Mouse (Mus musculus): ENCODE results near the gene Qrich1.

Gene Qrich1

DNA sequence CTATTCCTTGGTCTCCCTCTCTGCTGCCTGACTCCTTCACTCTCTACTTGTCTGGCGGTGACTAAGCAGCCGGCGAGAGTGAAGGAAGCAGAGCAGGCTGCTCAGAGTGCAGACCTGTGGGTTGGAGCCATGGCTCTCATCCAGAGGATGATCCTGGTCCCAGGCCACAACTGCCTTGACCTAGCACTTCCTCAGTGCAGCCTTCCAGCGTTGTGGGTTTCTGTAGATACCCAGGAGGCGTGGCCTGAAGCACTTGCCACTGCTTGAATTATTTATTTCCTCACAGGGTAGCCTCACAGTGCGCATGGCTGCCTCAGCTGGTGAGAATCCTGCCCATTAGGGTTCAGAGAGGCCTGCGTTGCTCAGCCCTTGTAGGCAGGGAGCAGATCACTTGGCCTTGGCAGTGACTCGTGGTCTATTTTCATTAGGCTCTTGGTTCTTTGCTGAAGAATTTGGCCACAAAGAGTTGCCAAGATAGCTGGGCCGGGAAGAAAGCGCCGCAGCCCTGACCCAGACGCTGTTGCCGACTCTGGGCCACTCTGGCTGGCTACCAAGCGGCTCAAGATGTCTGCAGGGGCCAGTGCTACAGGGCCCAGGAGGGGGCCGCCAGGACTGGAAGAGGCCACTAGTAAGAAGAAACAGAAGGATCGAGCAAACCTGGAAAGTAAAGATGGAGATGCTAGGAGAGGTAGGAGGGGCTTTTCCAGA lies 24.4 kb upstream of the Qrich1 start:
- 64% methylated on average over 16 of the region's 16 CpGs for WGBS

DNA sequence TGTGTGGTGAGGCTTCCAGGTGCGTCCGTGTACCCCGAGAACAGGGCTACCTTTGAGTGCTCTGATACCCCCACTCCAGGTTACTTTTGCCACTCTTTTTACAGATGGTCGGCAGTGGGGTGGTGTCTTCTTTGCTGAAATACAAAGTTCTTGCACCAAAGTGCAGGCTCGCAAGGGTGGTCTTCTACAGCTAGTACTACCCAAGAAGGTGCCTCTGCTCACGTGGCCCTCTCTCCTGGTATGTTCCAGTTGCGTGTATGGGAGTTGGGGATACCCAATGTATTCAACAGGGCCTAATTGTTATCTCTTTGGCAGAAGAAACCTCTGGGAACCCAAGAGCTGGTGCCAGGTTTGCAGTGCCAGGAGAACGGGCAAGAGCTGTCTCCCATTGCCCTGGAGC lies 23.4 kb upstream of the Qrich1 start:
- 90% methylated on average over 8 of the region's 8 CpGs for WGBS

DNA sequence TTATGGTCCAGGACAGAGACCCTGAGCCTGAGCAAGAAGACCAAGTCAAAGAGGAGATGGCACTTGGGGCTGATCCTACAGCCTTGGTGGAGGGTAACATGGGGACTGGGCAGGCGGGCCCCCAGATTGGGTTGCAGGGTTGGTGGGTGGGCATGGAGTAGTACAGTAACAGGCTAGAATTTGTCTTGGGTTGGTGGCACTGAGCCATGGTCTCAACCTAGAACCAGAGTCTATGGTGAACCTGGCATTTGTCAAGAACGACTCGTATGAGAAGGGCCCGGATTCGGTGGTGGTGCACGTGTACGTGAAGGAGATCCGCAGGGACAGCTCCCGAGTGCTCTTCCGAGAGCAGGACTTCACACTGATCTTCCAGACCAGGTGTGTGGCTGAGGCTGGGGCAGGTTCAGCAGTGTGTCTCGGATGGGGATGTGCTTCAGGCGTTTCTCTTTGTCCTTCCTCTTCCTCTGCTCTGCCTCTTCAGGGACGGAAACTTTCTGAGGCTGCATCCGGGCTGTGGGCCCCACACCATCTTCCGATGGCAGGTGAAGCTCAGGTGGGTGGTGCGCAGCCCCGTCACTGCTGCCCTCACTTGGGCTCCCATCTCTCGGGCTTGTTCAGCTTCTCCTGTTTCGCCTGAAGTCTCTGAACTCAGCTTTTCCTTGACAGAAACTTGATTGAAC lies 22.3 kb upstream of the Qrich1 start:
- 94% methylated on average over 19 of the region's 19 CpGs for WGBS

DNA sequence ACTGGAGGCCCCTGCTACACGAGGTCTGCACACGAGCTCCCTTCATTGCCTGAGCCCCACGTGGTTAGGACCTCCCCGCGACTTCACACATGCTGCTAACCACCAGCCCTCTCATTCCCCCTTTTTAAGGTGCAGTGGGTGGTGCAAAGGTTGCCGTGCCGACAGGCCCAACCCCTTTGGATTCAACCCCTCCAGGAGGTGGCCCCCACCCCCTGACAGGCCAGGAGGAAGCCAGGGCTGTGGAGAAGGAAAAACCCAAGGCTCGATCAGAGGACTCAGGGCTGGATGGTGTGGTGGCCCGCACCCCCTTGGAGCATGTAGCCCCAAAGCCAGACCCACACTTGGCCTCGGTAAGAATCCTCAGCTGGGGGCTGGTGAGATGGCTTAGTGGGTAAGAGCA lies 21.7 kb upstream of the Qrich1 start:
- 78% methylated on average over 10 of the region's 10 CpGs for WGBS

DNA sequence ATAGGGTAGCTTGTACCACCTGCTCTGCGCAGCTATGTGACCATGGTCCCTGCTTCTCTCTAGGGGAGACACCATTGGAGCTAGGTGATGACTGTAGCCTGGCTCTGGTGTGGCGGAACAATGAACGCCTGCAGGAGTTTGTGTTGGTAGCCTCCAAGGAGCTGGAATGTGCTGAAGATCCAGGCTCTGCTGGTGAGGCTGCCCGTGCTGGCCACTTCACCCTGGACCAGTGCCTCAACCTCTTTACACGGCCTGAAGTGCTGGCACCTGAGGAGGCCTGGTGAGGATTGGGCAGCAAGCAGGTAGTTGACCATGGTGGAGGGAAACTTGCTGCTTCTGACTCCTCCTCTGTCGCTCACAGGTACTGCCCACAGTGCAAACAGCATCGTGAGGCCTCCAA lies 17.4 kb upstream of the Qrich1 start:
- WGBS: 94% methylated on average over 7 of the region's 7 CpGs

DNA sequence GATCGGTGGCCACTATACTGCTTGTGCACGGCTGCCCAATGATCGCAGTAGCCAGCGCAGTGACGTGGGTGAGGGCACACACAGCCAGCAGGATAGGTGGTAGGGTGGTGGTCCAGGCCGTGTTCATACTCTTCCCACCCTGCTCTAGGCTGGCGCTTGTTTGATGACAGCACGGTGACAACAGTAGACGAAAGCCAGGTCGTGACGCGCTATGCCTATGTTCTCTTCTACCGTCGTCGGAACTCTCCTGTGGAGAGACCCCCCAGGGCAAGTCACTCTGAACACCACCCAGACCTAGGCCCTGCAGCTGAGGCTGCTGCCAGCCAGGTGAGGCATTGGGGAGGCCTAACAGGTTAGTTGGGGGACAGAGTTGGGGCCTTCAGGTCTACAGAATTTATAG lies 16.7 kb upstream of the Qrich1 start:
- WGBS: 95% methylated on average over 15 of the region's 15 CpGs

DNA sequence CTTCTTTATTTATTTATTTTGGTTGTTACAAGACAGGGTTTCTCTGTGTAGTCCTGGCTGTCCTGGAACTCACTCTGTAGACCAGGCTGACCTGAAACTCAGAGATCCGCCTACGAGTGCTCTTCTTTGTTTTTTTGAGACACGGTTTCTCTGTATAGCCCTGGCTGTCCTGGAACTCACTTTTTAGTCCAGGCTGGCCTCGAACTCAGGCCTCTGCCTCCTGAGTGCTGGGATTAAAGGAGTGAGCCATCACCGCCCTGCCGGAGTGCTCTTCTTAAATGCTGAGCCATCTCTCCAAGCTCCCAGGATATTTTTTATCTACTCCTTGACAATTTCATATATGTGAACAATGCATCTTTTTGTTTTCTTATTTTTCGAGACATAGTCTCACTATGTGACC lies 9.7 kb upstream of the Qrich1 start:
- 91% methylated on average over 7 of the region's 7 CpGs for WGBS

DNA sequence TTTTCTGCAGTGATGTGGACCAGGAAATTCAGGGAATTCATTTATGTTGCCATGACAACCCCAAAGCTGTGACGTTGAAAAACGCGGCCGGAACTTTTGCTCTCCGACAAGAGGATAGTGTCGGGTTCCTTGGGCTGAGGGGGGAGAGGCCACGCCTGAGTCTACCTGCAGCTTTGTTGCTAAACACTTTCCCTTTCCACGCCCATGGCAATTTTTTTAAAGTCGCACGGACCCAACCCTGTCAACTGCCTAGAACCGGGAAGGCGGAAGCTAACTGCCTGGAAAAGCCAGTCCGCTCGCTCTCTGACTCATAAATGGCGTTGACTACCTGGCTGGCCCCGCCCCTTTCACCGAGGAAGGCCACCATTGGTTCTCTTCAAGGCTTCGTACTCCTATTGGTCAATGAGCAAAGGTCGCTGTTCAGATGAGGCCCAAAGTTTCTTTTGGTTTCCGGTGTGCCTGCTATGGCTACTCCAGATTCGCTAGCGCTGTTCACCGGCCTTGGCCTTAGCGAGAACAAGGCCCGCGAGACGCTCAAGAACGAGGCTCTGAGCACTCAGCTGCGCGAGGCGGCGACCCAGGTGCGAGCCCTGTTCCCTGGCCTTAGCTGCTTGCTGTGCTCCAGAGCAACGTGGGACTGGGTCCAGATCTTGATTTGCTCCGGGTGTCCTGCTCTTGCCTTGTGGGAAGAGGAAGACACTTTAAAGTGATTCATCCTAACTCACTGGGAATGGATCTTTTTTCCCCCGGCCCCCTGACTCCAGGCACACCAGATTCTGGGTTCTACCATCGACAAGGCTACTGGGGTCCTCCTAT lies 8.8 kb upstream of the Qrich1 start, which contains the start of gene Qars:
TSS of gene Qars (plus strand) at position 88 of the 816 bp plus-strand sequence.
- under 1% methylated on average over 37 of the region's 37 CpGs for WGBS

DNA sequence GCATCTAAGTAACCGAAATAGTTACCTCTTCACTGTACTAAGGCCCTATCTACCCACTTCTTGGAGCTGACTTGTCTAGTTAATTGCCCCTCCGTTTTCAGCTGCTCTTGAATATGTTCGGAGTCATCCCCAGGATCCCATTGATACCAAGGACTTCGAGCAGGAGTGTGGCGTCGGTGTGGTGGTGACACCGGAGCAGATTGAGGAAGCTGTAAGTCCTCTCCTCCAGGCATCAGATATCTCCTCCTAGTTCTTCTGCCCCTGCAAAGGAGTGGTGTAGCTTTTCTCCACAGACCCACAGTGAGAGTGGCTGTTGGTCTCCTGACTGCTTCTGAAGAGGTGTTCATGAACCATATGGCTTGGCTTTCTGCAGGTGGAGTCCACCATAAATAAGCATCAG lies 7.8 kb upstream of the Qrich1 start:
- WGBS: 84% methylated on average over 7 of the region's 7 CpGs

DNA sequence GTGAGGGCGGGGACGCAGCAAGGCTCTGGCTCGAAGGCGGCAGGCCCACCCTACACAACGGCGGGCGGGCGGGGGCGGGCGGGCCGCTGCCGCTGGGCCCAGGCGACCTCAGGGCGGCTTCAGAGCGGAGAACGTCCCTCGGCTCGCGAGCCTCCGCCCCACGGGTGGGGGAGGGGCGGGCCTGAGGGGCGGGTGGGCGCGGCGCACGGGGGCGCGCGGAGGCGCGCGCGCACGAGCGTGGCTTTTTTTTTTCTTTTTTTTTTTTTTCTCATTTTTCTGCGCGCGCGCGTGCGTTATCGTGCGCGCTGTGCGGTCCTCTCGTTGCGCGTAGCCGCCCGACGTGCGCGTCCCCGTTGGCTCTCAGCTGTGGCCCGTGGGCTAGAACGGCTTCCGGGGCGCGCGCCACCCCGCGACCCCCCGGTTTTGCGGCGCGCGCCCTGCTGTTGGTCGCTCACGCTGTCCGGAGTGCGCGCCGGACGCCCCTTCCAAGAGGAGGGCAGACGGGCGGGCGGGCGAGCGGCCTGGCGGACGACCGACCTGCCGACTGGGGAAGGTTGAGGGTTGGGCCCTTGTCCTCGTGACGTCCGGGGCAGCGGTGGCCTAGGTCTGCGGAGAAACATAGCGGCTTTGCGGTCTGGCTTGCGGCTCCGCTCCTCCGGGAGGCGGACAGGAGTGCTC lies 786 bp downstream of the Qrich1 start:
- WGBS: under 1% methylated on average over 89 of the region's 95 CpGs

DNA sequence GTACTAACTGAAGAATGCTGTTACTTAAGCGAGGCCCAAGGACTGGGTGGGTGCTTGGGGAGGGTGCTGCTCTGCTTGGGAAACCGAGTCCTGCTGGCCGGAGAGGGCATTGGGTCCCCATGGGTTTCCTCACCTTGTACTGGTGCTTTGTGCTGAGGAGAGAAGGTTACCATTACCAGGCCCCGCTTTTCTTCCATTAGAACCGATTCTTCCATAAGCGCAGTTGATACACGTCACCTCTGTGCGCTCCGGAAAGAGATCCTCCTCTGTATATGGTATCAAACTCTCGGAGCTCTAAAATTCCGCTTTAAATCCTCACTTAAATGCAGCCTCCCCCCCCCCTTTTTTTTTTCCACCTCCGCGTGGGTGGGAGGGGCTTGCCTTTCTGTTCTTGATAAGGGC lies 1.3 kb downstream of the Qrich1 start:
- under 1% methylated on average over 13 of the region's 13 CpGs for WGBS

DNA sequence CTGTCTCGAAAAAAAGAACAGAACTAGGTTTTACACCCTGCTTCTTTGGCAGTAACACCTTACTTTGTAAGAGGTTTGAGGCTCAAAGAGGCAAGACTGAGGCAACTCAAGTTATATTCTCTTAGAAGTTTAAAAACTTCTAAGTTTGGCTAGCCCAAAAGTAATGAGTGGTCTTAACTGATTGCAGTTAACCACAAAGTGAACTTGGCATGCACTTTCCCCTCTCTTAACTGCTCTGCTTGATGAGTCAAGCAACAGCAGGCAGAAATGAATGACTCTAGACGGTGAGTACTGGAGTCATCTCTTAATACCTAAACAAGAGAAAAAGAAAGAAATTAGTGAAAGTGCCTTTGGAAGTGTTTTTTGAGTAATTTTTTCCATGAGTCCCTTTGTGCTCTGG lies 5.0 kb downstream of the Qrich1 start:
- 46% methylated on average over 2 of the region's 2 CpGs for WGBS

DNA sequence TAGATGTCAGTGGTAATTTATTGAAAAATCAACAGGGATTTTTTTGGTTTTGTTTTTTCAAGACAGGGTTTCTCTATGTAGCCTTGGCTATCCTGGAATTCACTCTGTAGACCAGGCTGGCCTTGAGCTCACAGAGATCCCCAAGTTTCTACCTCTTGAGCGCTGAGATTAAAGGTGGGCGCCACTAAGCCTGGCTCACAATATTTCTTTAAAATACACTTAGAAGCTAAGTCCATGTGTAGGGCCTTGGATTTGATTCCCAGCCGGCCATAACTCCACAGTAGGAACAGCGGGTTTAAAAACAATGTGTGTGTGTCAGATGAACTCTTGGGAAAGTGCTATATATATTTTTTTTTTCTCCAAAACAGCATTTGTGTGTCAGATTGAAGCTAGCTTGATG lies 6.7 kb downstream of the Qrich1 start:
- 87% methylated on average over 4 of the region's 4 CpGs for WGBS

DNA sequence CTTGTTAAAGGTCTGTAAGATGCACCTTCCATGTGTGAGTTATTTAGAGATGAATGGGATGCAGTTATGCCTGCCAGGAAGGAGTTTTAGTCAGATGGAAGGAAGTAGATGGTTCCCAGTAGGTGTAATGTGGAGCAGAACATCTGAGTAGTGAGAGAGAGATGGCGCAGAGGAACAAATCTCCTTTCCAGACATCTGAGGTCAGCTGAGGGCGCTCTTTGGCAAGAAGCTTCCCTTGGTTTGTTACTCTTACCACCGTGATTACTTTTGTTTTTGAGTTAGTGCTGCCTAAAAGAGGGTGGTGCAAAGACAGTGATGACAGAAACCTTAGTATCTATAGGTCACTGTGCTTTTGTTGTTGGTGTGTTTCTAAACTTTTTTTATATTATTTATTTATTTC lies 8.8 kb downstream of the Qrich1 start:
- 55% methylated on average over 3 of the region's 3 CpGs for WGBS

DNA sequence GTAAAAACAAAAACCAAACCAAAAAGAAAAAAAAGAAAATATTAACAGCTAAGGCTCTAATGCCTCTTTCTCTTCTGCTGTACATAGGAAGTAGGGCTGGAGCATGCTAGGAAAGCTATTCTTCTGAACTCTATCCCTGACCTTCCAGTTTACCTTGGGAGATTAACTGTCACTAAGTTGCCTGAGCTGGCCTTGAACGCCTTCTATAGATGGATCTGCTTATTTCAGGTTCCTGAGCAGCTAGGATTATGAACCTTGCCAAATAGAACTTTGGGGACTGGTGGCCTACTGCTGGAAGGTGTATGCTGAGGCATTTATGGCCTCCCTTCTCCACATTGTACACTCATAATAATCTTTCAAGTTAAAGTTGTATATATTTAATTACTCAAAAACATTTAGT lies 14.3 kb downstream of the Qrich1 start:
- 88% methylated on average over 1 of the region's 1 CpGs for WGBS

DNA sequence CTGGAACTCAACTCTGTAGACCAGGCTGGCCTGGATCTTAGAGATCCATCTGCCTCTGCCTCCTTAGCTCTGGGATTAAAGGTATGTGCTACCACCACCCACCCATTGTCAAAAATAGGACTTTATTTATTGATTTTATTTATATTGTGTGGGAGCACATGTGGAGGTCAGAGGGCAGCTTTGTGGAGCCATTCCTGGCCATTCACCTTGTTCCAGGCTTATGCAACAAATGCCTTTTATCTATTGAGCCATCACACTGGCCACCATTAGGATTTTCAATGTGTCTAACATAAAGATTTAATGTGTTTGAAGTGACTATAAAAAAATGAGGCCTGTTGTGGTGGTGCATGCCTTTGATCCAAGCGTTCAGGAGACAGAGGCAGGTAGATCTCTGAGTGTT lies 14.9 kb downstream of the Qrich1 start:
- WGBS: 98% methylated on average over 1 of the region's 1 CpGs

DNA sequence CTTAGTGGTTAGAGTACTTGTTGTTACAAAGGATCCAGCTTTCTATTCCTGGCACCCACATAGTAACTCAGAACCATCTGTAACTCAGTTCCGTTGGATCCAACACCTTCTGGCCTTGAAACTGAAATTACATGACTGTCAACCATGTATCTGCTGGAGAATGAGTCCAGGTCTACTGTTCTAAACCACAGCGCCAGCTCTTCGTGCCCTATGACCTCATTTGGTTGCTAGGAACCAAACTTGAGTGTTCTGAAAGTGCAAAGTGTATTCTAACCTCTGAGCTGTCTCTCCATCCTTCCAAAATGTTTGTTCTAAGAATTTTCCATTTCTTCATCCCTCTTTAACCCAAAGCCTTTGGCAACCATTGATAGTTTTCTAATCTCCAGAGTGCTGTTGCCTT lies 29.4 kb downstream of the Qrich1 start:
- WGBS: 66% methylated on average over 3 of the region's 3 CpGs

DNA sequence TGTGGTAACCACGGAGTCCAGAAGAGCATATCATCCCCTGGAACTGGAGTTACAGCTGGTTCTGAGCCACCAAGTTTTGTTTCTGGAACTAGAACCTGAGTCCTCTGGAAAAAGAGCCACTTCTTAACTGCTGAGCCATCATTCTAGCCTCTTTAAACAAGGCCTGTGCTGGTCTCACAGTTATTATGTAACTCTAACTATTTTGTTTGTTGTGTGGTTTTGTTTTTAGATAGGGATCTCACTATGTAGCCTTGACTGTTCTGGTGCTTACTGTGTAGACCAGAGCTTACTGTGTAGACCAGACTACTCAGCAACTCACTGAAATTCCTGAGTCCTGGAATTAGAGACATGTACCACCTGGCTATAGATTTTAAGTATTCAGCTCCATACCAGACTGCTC lies 30.3 kb downstream of the Qrich1 start:
- WGBS: 70% methylated on average over 1 of the region's 1 CpGs

DNA sequence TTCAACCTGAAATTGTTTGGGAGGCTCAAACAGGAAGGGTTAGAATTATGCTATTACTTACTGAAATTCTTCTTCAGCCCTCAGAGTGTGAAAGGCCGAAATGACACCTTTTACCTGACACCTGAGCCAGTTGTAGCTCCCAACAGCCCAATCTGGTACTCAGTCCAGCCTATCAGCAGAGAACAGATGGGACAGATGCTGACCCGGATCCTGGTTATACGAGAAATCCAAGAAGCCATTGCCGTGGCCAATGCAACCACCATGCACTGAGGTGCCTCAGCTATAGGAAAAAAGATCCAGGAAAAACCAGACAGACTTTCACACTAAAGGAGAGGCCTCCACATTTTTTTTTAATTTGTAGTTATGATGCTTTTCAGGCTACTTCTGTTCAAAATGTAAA lies 42.6 kb downstream of the Qrich1 start:
- WGBS: 84% methylated on average over 4 of the region's 4 CpGs

DNA sequence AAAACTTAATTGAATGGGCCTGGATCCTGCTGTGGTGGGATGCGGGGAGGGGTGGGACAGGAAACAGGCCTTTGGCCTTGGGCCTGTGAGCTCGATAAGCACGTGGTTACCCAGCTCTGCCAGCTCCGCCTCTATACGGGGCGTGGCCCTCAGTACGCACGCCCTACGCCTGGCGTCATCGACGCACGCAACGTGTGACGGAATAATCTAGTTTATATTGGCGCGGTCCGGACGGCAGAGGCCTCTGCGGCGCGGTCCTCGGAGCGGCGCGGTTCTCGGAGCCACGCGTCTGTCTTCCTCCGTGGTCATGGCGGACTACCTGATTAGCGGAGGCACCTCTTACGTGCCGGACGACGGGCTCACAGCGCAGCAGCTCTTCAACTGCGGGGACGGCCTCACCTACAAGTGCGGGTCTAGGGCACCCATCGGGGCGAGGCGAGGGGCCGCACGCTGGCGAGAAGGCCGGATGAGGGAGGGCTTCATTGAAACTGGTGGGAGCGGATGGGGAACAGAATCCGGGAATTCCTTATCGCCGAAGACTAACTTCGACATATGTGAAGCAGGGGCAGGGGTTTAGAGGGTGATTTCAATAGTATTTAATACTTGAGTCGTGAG lies 43.7 kb downstream of the Qrich1 start, which contains the start of gene Impdh2:
TSS of gene Impdh2 (plus strand) at position 60 of the 615 bp plus-strand sequence.
- WGBS: 1% methylated on average over 53 of the region's 53 CpGs

DNA sequence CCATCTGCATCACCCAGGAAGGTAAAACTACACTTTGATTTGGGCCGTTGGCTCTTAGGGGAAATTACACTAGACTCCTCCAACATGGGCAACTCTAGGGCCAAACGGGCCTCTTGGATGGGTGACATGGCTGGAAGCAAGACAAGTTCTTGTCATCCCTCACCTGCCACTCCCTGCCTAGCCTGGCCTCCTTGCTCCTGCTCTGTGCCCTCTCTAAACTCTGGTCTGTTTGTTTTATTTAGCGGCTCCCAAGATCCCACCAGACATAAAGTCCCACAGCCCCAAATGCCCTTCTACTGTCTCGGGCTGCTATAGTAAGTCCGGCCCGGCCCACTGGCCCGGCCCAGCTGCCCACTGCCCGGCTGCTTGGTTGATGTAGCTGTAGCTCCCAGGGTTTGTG lies 47.1 kb downstream of the Qrich1 start:
- WGBS: 89% methylated on average over 8 of the region's 8 CpGs

DNA sequence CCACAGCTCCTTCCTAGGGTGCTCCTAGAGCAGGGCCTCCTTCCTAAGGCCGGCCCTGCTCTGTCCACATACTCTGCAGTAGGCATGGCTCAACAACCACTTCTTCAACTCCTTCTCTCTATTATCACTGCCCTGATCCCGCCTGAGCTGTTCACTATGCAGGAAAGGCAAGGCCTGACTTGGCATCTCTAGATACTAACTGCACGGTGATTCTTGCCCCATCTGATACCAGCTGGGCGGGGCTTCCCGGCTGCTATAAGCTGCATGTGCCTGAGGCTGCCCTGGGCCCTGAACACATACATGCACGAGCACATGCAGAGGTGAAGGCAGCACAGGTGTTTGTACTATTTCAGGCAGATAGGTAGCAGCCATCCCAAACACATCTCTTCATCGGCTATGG lies 47.5 kb downstream of the Qrich1 start:
- WGBS: 71% methylated on average over 7 of the region's 7 CpGs

All from cerebral cortex, adult 2 months (tissue).